Mouse (Mus musculus): ENCODE data around the gene Arsb. TPM values are rescaled to one million over a fixed set of nuclear protein-coding genes. Genes with fewer than 3 reads are reported as not detected.

Arsb gene
- polyA plus RNA-seq, 1 experiment from 2014 or later: 5.1 TPM

GRCm38 (mm10) chr13:93907971-93908370, 136.5 kb downstream of the Arsb start:
- Histone ChIP-seq H3K27me3 (ENCODE audit: insufficient read depth, poor library complexity, severe bottlenecking) (no peaks in the 10 kb centered on the region), H3K36me3 (no peaks in the 10 kb centered on the region), H3K27ac (no peak overlapping the region), H3K4me3 (no peak overlapping the region), H3K4me1 (replicated peaks) (peaks cover 12% of the 10 kb centered on the region; the same call in 1 of the 2 replicates), H3K9me3 (no peaks in the 10 kb centered on the region)
- 89% methylated on average over 3 of the region's 3 CpGs for WGBS
- no peak for DNase-seq (ENCODE audit: low spot score)

- Histone ChIP-seq H3K36me3 (no peaks in the 10 kb centered on the region), H3K27me3 (ENCODE audit: insufficient read depth, poor library complexity, severe bottlenecking) (no peaks in the 10 kb centered on the region), H3K27ac (no peak overlapping the region), H3K4me3 (no peak overlapping the region), H3K9me3 (no peaks in the 10 kb centered on the region), H3K4me1 (replicated peaks) (peaks cover 12% of the 10 kb centered on the region; the same call in 1 of the 2 replicates)
- WGBS: 72% methylated on average over 5 of the region's 5 CpGs
- DNase-seq (ENCODE audit: low spot score): no peak
These were observed 138.4 kb downstream of the Arsb start for GRCm38 (mm10) chr13:93909847-93910246.

- DNase-seq (ENCODE audit: low spot score): no peak
- H3K9me3 ChIP-seq: no peaks in the 10 kb centered on the region
- peak overlapping the region; percentile 59; the same call in 1 of the 2 replicates for H3K27ac ChIP-seq
- H3K4me3 ChIP-seq: no peak overlapping the region
- no peaks in the 10 kb centered on the region for H3K27me3 ChIP-seq (ENCODE audit: insufficient read depth, poor library complexity, severe bottlenecking)
- H3K36me3 ChIP-seq: no peaks in the 10 kb centered on the region
- H3K4me1 ChIP-seq (replicated peaks): peaks cover 17% of the 10 kb centered on the region
- 59% methylated on average over 7 of the region's 7 CpGs for WGBS
These were observed 139.6 kb downstream of the Arsb start for GRCm38 (mm10) chr13:93911037-93911436.

GRCm38 (mm10) chr13:93912326-93912915, 141.0 kb downstream of the Arsb start:
- H3K36me3 ChIP-seq: no peaks in the 10 kb centered on the region
- no peak overlapping the region for H3K27ac ChIP-seq
- H3K4me3 ChIP-seq: no peak overlapping the region
- H3K27me3 ChIP-seq (ENCODE audit: insufficient read depth, poor library complexity, severe bottlenecking): no peaks in the 10 kb centered on the region
- 79% methylated on average over 5 of the region's 5 CpGs for WGBS
- peaks cover 20% of the 10 kb centered on the region for H3K4me1 ChIP-seq (replicated peaks)
- no peaks in the 10 kb centered on the region for H3K9me3 ChIP-seq
- DNase-seq (ENCODE audit: low spot score): no peak

GRCm38 (mm10) chr13:93914206-93914605, 142.8 kb downstream of the Arsb start:
- WGBS: 87% methylated on average over 3 of the region's 3 CpGs
- H3K36me3 ChIP-seq: no peaks in the 10 kb centered on the region
- no peaks in the 10 kb centered on the region for H3K9me3 ChIP-seq
- DNase-seq (ENCODE audit: low spot score): no peak
- H3K4me3 ChIP-seq: no peak overlapping the region
- peaks cover 22% of the 10 kb centered on the region for H3K4me1 ChIP-seq (replicated peaks)
- H3K27me3 ChIP-seq (ENCODE audit: insufficient read depth, poor library complexity, severe bottlenecking): no peaks in the 10 kb centered on the region
- H3K27ac ChIP-seq: no peak overlapping the region

GRCm38 (mm10) chr13:93915641-93916570, 144.5 kb downstream of the Arsb start:
- Histone ChIP-seq H3K36me3 (no peaks in the 10 kb centered on the region), H3K27ac (no peak overlapping the region; the same call in 1 of the 2 replicates), H3K4me3 (no peak overlapping the region), H3K9me3 (no peaks in the 10 kb centered on the region), H3K27me3 (ENCODE audit: insufficient read depth, poor library complexity, severe bottlenecking) (no peaks in the 10 kb centered on the region; the same call in 1 of the 2 replicates), H3K4me1 (replicated peaks) (peaks cover 19% of the 10 kb centered on the region)
- no peak for DNase-seq (ENCODE audit: low spot score)
- 67% methylated on average over 16 of the region's 16 CpGs for WGBS

GRCm38 (mm10) chr13:93919536-93919935, 148.1 kb downstream of the Arsb start:
- DNase-seq (ENCODE audit: low spot score): no peak
- 68% methylated on average over 3 of the region's 3 CpGs for WGBS
- no peak overlapping the region for H3K4me3 ChIP-seq
- H3K27me3 ChIP-seq (ENCODE audit: insufficient read depth, poor library complexity, severe bottlenecking): no peaks in the 10 kb centered on the region; the same call in 1 of the 2 replicates
- no peak overlapping the region for H3K27ac ChIP-seq
- peaks cover 10% of the 10 kb centered on the region for H3K4me1 ChIP-seq (replicated peaks)
- H3K36me3 ChIP-seq: no peaks in the 10 kb centered on the region
- no peaks in the 10 kb centered on the region for H3K9me3 ChIP-seq

GRCm38 (mm10) chr13:93920080-93920785, 148.8 kb downstream of the Arsb start:
- H3K4me3 ChIP-seq: no peak overlapping the region
- peak overlapping the region; percentile 35; the same call in 1 of the 2 replicates for H3K27ac ChIP-seq
- H3K9me3 ChIP-seq: no peaks in the 10 kb centered on the region
- no peak for DNase-seq (ENCODE audit: low spot score)
- no peaks in the 10 kb centered on the region; the same call in 1 of the 2 replicates for H3K27me3 ChIP-seq (ENCODE audit: insufficient read depth, poor library complexity, severe bottlenecking)
- peaks cover 16% of the 10 kb centered on the region for H3K4me1 ChIP-seq (replicated peaks)
- 78% methylated on average over 8 of the region's 8 CpGs for WGBS
- H3K36me3 ChIP-seq: no peaks in the 10 kb centered on the region

- H3K27me3 ChIP-seq (ENCODE audit: insufficient read depth, poor library complexity, severe bottlenecking): no peaks in the 10 kb centered on the region; the same call in 1 of the 2 replicates
- no peaks in the 10 kb centered on the region for H3K36me3 ChIP-seq
- H3K27ac ChIP-seq: no peak overlapping the region
- DNase-seq (ENCODE audit: low spot score): no peak
- H3K4me1 ChIP-seq (replicated peaks): peaks cover 16% of the 10 kb centered on the region
- H3K9me3 ChIP-seq: no peaks in the 10 kb centered on the region
- WGBS: 85% methylated on average over 4 of the region's 4 CpGs
- no peak overlapping the region for H3K4me3 ChIP-seq
These were observed 149.4 kb downstream of the Arsb start for GRCm38 (mm10) chr13:93920786-93921300.

- H3K36me3 ChIP-seq: no peaks in the 10 kb centered on the region
- 87% methylated on average over 5 of the region's 5 CpGs for WGBS
- no peak overlapping the region for H3K27ac ChIP-seq
- H3K27me3 ChIP-seq (ENCODE audit: insufficient read depth, poor library complexity, severe bottlenecking): no peaks in the 10 kb centered on the region; the same call in 1 of the 2 replicates
- H3K9me3 ChIP-seq: no peaks in the 10 kb centered on the region
- DNase-seq (ENCODE audit: low spot score): no peak
- no peak overlapping the region for H3K4me3 ChIP-seq
- peaks cover 11% of the 10 kb centered on the region for H3K4me1 ChIP-seq (replicated peaks)
These were observed 150.6 kb downstream of the Arsb start for GRCm38 (mm10) chr13:93921831-93922565.

- no peak for DNase-seq (ENCODE audit: low spot score)
- Histone ChIP-seq H3K27me3 (ENCODE audit: insufficient read depth, poor library complexity, severe bottlenecking) (no peaks in the 10 kb centered on the region; the same call in 1 of the 2 replicates), H3K4me3 (no peak overlapping the region), H3K9me3 (no peaks in the 10 kb centered on the region), H3K4me1 (replicated peaks) (peaks cover 10% of the 10 kb centered on the region), H3K36me3 (no peaks in the 10 kb centered on the region), H3K27ac (no peak overlapping the region)
- WGBS: 86% methylated on average over 7 of the region's 7 CpGs
These were observed 151.1 kb downstream of the Arsb start for GRCm38 (mm10) chr13:93922566-93922910.
